Mouse (Mus musculus): Measurements from ENCODE around the gene Fignl1. TPM values are rescaled to one million over a fixed set of nuclear protein-coding genes. Genes with fewer than 3 reads are reported as not detected.

Gene Fignl1
- polyA plus RNA-seq, 1 experiment: 3.8 TPM

GRCm38 (mm10) chr11:11837384-11837783 lies 28.6 kb upstream of the Fignl1 start:
- H3K27me3 ChIP-seq (ENCODE audit: control insufficient read depth, insufficient read depth, insufficient read length): no peaks in the 10 kb centered on the region
- TF ChIP-seq E2F4 (IDR thresholded peaks at IDR 0.05; ENCODE audit: insufficient read depth): no peak

GRCm38 (mm10) chr11:11836713-11837370 lies 28.1 kb upstream of the Fignl1 start:
- H3K4me2 ChIP-seq (ENCODE audit: low read depth): peak overlapping the region; percentile 76
- no peaks in the 10 kb centered on the region for H3K79me2 ChIP-seq (ENCODE audit: control insufficient read depth, insufficient read depth)
- no peak overlapping the region for H3K4me3 ChIP-seq
- H3K27me3 ChIP-seq (ENCODE audit: control insufficient read depth, insufficient read depth, insufficient read length): no peaks in the 10 kb centered on the region
- H3ac ChIP-seq (ENCODE audit: control insufficient read depth, insufficient read length): no peak overlapping the region
- TF ChIP-seq MYOG (IDR thresholded peaks at IDR 0.05; ENCODE audit: control insufficient read depth in 1 of 3, insufficient read depth in 1 of 3, insufficient read length in 2 of 3, low read depth in 2 of 3): peak in 2 of 3 experiments; percentile 59 to 83
- TF ChIP-seq MYOD1 (IDR thresholded peaks at IDR 0.05; ENCODE audit: control insufficient read depth in 1 of 3, insufficient read length in 2 of 3, low read depth in 2 of 3): peak in 1 of 3 experiments; percentile 15
- no peak for TF ChIP-seq E2F4 (IDR thresholded peaks at IDR 0.05; ENCODE audit: insufficient read depth)
- TF ChIP-seq POLR2A (IDR thresholded peaks at IDR 0.05; ENCODE audit: insufficient read length, low read depth): no peak
- H3K36me3 ChIP-seq (ENCODE audit: control insufficient read depth, insufficient read depth): no peaks in the 10 kb centered on the region

More at GRCm38 (mm10) chr11:11837384-11837783, 28.6 kb upstream of the Fignl1 start:
- Histone ChIP-seq H3K4me2 (ENCODE audit: low read depth) (peak overlapping the region; percentile 76), H3K79me2 (ENCODE audit: control insufficient read depth, insufficient read depth) (no peaks in the 10 kb centered on the region), H3ac (ENCODE audit: control insufficient read depth, insufficient read length) (no peak overlapping the region), H3K4me3 (no peak overlapping the region), H3K36me3 (ENCODE audit: control insufficient read depth, insufficient read depth) (no peaks in the 10 kb centered on the region)

GRCm38 (mm10) chr11:11836262-11836661 lies 27.5 kb upstream of the Fignl1 start:
- H3K4me3 ChIP-seq: no peak overlapping the region
- H3K79me2 ChIP-seq (ENCODE audit: control insufficient read depth, insufficient read depth): no peaks in the 10 kb centered on the region
- no peaks in the 10 kb centered on the region for H3K36me3 ChIP-seq (ENCODE audit: control insufficient read depth, insufficient read depth)
- no peak for TF ChIP-seq SRF (IDR thresholded peaks at IDR 0.05; ENCODE audit: control insufficient read depth, insufficient read length, low read depth)
- TF ChIP-seq E2F4 (IDR thresholded peaks at IDR 0.05; ENCODE audit: insufficient read depth): no peak
- no peak for TF ChIP-seq POLR2AphosphoS2 (IDR thresholded peaks at IDR 0.05; ENCODE audit: insufficient read length, low read depth)
- no peak for TF ChIP-seq MAX (IDR thresholded peaks at IDR 0.05; ENCODE audit: low read depth)
- TF ChIP-seq MYOG (IDR thresholded peaks at IDR 0.05; ENCODE audit: control insufficient read depth in 1 of 3, insufficient read depth in 1 of 3, insufficient read length in 2 of 3, low read depth in 2 of 3): peak in 2 of 3 experiments; percentile 69 to 87
- TF ChIP-seq TCF12 (IDR thresholded peaks at IDR 0.05; ENCODE audit: insufficient read depth, poor library complexity, severe bottlenecking): peak; percentile 65
- no peak for TF ChIP-seq POLR2A (IDR thresholded peaks at IDR 0.05; ENCODE audit: insufficient read length, low read depth)
- TF ChIP-seq TCF3 (IDR thresholded peaks at IDR 0.05; ENCODE audit: insufficient read length, low read depth): no peak
- TF ChIP-seq CEBPB (IDR thresholded peaks at IDR 0.05; ENCODE audit: insufficient read depth, poor library complexity, severe bottlenecking): no peak
- peak; percentile 9 to 50 (median 34) for TF ChIP-seq MYOD1 (IDR thresholded peaks at IDR 0.05; ENCODE audit: control insufficient read depth in 1 of 3, insufficient read length in 2 of 3, low read depth in 2 of 3)
- peak overlapping the region; percentile 76 for H3K4me2 ChIP-seq (ENCODE audit: low read depth)
- no peak overlapping the region for H3ac ChIP-seq (ENCODE audit: control insufficient read depth, insufficient read length)
- no peaks in the 10 kb centered on the region for H3K27me3 ChIP-seq (ENCODE audit: control insufficient read depth, insufficient read depth, insufficient read length)

GRCm38 (mm10) chr11:11835791-11836190 lies 27.0 kb upstream of the Fignl1 start:
- Histone ChIP-seq H3K4me3 (no peak overlapping the region), H3K79me2 (ENCODE audit: control insufficient read depth, insufficient read depth) (no peaks in the 10 kb centered on the region), H3K36me3 (ENCODE audit: control insufficient read depth, insufficient read depth) (no peaks in the 10 kb centered on the region), H3ac (ENCODE audit: control insufficient read depth, insufficient read length) (no peak overlapping the region), H3K4me2 (ENCODE audit: low read depth) (no peak overlapping the region), H3K27me3 (ENCODE audit: control insufficient read depth, insufficient read depth, insufficient read length) (no peaks in the 10 kb centered on the region)
- TF ChIP-seq TCF3 (IDR thresholded peaks at IDR 0.05; ENCODE audit: insufficient read length, low read depth): no peak
- no peak for TF ChIP-seq MYOG (IDR thresholded peaks at IDR 0.05; ENCODE audit: control insufficient read depth in 1 of 3, insufficient read depth in 1 of 3, insufficient read length in 2 of 3, low read depth in 2 of 3)
- no peak for TF ChIP-seq USF1 (IDR thresholded peaks at IDR 0.05; ENCODE audit: low read depth)
- TF ChIP-seq TCF12 (IDR thresholded peaks at IDR 0.05; ENCODE audit: insufficient read depth, poor library complexity, severe bottlenecking): no peak
- no peak for TF ChIP-seq E2F4 (IDR thresholded peaks at IDR 0.05; ENCODE audit: insufficient read depth)
- TF ChIP-seq POLR2AphosphoS2 (IDR thresholded peaks at IDR 0.05; ENCODE audit: insufficient read length, low read depth): no peak

- H3K36me3 ChIP-seq (ENCODE audit: control insufficient read depth, insufficient read depth): no peaks in the 10 kb centered on the region
- no peak overlapping the region for H3ac ChIP-seq (ENCODE audit: control insufficient read depth, insufficient read length)
- no peak overlapping the region for H3K4me2 ChIP-seq (ENCODE audit: low read depth)
- H3K79me2 ChIP-seq (ENCODE audit: control insufficient read depth, insufficient read depth): no peaks in the 10 kb centered on the region
- no peaks in the 10 kb centered on the region for H3K27me3 ChIP-seq (ENCODE audit: control insufficient read depth, insufficient read depth, insufficient read length)
- TF ChIP-seq POLR2A (IDR thresholded peaks at IDR 0.05; ENCODE audit: insufficient read length, low read depth) (no peak), CEBPB (IDR thresholded peaks at IDR 0.05; ENCODE audit: insufficient read depth, poor library complexity, severe bottlenecking) (0 out of 2 replicates have a peak, but pooled peaks have one; percentile 11), SRF (IDR thresholded peaks at IDR 0.05; ENCODE audit: control insufficient read depth, insufficient read length, low read depth) (no peak), REST (IDR thresholded peaks at IDR 0.05; ENCODE audit: insufficient read depth, insufficient read length) (no peak)
- no peak overlapping the region for H3K4me3 ChIP-seq
These were observed 26.6 kb upstream of the Fignl1 start for GRCm38 (mm10) chr11:11835361-11835760.

Data from myocyte (in vitro differentiated cells).